Mouse (Mus musculus): Measurements from ENCODE around the gene Ntf5.

Gene Ntf5

GRCm38 (mm10) chr7:45421194-45421593, 7.7 kb downstream of the Ntf5 start:
- in situ Hi-C loops (cut with MboI; ENCODE audit: low pct_unique_long_range_greater_than_20kb in 1 of 2, low sequenced_read_pairs in 2 of 2, unreplicated experiment in 1 of 2): no loop called here

DNA sequence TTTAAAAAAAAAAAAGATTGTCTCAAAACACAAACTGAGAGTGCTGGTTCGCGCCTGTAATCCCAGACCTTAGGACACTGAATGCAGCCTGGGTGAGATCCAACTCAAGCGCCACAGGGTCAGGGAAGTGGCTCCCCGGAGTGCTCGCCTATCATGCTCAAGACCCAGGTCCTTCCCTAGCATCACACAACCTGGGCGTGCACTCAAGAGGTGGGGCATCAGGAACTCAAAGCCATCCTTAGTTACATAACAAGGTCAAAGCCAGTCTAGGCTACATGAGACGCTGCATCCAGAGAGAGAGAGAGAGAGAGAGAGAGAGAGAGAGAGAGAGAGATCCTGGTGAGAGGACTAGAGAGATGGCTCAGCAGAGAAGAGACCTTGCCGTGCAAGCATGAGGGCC, 13.1 kb downstream of the Ntf5 start:
- in situ Hi-C loops (cut with MboI; ENCODE audit: low pct_unique_long_range_greater_than_20kb in 1 of 2, low sequenced_read_pairs in 2 of 2, unreplicated experiment in 1 of 2): no loop called here

DNA sequence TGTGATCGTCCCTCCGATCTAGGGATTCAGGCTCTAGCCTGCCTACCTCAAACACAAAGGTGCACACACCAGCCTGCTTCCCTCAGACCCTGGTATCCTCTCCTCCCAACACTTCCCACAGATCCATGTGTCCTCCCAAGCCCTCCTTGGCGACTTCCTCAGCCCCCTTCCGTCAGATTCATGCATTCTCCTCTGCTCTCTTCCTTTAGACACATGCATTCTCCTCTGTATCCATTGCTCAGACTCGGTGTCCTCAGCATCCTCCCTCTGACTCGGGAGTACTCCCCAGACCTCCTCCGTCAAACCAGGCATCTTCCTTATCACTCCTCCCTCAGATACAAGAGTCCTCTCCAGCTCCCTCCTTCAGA, 20.3 kb downstream of the Ntf5 start:
- in situ Hi-C loops (cut with MboI; ENCODE audit: low pct_unique_long_range_greater_than_20kb in 1 of 2, low sequenced_read_pairs in 2 of 2, unreplicated experiment in 1 of 2): no loop called here

- in situ Hi-C loops (cut with MboI; ENCODE audit: low pct_unique_long_range_greater_than_20kb in 1 of 2, low sequenced_read_pairs in 2 of 2, unreplicated experiment in 1 of 2): no loop called here
Measured at GRCm38 (mm10) chr7:45434203-45435015, 20.9 kb downstream of the Ntf5 start, which contains the start of gene Gys1. Gene Gys1 (plus strand): TSS chr7:45434844.

GRCm38 (mm10) chr7:45435038-45435437, 21.5 kb downstream of the Ntf5 start:
- in situ Hi-C loops (cut with MboI; ENCODE audit: low pct_unique_long_range_greater_than_20kb in 1 of 2, low sequenced_read_pairs in 2 of 2, unreplicated experiment in 1 of 2): no loop called here

GRCm38 (mm10) chr7:45436444-45436843, 22.9 kb downstream of the Ntf5 start:
- in situ Hi-C loops (cut with MboI; ENCODE audit: low pct_unique_long_range_greater_than_20kb in 1 of 2, low sequenced_read_pairs in 2 of 2, unreplicated experiment in 1 of 2): no loop called here

DNA sequence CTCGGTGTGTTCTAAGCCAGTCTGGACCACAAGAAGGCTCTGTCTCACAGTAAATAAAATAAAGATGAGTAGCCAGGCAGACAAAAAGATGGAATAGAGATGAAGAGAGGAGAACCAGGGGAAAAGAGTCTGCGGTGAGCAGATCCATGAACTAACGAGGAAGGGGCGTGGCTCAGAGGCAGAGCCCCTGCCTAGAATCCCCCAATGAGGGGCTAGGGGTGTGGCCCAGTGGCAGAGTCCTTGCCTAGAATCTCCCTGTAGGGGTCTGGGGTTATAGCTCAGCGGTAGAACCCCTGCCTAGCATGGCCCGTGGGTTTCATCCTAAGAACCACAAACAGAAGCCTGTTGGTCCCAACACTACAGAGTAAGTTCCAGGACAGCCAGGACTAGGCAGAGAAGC, 23.6 kb downstream of the Ntf5 start:
- in situ Hi-C loops (cut with MboI; ENCODE audit: low pct_unique_long_range_greater_than_20kb in 1 of 2, low sequenced_read_pairs in 2 of 2, unreplicated experiment in 1 of 2): no loop called here

DNA sequence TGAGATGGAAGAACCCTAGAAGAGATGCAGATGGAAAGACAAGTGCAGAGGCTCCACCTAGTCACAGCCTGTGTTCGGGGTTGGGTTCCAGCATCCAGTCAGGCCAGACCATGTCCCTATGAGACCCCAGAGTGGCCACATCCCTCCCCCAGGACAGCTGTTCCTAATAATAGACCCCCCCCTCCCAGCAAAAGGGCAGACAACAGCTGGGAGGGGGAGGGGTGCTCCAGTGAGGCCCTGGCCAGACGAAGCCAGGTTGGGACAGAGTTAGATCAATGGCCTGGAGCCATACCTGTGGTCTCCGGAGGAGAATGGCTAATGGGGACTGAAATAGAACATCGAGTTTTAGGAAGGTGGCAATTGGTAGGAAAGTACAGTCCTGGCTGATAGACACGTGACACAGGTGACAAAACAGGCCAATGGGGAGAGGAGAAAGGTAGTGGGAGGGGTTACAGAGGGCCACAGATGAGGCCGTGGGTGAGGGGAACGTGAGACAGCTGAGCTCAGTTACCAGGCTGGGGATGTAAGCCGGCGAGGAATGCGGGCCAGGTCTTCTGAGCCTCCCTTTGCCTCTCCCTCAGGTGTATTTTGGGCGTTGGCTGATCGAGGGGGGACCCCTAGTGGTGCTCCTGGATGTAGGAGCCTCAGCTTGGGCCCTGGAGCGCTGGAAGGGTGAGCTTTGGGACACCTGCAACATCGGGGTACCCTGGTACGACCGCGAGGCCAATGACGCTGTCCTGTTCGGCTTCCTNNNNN, 24.2 kb downstream of the Ntf5 start, which contains the start of gene Ruvbl2:
Ruvbl2 (minus strand) TSS at position 576 of the 756 bp plus-strand sequence.
- in situ Hi-C loops (cut with MboI; ENCODE audit: low pct_unique_long_range_greater_than_20kb in 1 of 2, low sequenced_read_pairs in 2 of 2, unreplicated experiment in 1 of 2): no loop called here

DNA sequence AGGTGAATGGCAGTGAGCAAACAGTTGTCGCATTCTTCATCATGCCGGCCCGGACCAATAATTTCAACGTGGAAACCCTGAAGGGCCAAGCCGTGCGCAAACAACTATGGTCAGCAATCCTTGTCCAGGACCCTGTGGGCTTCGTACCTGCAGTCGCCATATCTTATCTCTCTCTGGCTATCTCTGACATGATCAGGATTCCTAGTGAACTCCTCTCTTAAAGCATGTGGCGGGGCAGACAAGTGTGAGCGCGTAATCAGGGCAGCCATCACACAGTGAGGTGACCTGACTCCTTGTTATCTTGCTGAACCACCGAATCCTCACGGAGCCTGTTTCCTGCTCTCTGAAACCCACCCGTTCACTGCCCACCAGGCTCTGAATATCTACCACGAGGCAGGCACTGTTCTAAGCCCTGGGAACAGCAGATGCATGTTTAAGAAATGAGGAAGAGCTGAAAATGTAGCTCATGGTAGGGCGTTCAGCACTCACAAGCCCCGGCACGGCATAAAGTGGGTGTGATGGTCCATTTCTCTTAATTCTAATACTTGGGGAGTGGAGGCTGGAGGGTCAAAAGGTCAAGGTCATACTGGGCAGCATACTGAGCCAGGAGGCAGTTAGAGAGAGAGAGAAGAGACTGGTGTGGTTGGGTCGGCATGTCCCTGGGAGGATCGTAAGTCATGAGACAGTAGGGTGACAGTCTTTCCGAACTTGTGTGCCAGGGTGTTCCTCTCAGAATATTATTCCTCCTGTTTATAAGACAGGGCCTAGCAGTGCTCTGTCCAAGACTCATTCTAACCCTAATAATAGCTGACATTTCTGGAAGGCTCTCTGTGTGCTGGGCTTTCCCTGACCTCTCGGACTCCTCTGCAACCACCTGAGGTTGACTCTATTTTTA, 30.3 kb downstream of the Ntf5 start:
- in situ Hi-C loops (cut with MboI; ENCODE audit: low pct_unique_long_range_greater_than_20kb in 1 of 2, low sequenced_read_pairs in 2 of 2, unreplicated experiment in 1 of 2): no loop called here

GRCm38 (mm10) chr7:45446589-45446988, 33.1 kb downstream of the Ntf5 start:
- in situ Hi-C loops (cut with MboI; ENCODE audit: low pct_unique_long_range_greater_than_20kb in 1 of 2, low sequenced_read_pairs in 2 of 2, unreplicated experiment in 1 of 2): no loop called here

GRCm38 (mm10) chr7:45447325-45447990, 34.0 kb downstream of the Ntf5 start:
- in situ Hi-C loops (cut with MboI; ENCODE audit: low pct_unique_long_range_greater_than_20kb in 1 of 2, low sequenced_read_pairs in 2 of 2, unreplicated experiment in 1 of 2): no loop called here

DNA sequence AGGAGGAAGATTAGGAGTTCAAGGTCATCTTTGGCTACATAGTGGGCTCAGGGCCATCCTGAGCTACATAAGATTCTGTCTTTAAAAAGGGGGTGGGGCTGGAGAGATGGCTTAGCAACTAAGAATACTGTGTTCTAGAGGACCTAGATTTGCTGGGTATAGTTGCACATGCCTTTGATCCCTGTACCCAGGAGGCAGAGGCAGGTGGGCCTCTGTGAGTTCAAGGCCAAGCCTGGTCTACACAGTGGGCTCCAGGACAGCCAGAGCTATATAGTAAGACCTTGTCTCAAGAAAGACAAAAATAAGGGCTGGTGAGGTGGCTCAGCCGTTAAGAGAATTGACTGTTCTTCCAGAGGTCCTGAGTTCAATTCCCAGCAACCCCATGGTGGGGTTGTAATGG, 36.5 kb downstream of the Ntf5 start:
- in situ Hi-C loops (cut with MboI; ENCODE audit: low pct_unique_long_range_greater_than_20kb in 1 of 2, low sequenced_read_pairs in 2 of 2, unreplicated experiment in 1 of 2): no loop called here

GRCm38 (mm10) chr7:45451344-45451982, 38.0 kb downstream of the Ntf5 start:
- in situ Hi-C loops (cut with MboI; ENCODE audit: low pct_unique_long_range_greater_than_20kb in 1 of 2, low sequenced_read_pairs in 2 of 2, unreplicated experiment in 1 of 2): no loop called here

DNA sequence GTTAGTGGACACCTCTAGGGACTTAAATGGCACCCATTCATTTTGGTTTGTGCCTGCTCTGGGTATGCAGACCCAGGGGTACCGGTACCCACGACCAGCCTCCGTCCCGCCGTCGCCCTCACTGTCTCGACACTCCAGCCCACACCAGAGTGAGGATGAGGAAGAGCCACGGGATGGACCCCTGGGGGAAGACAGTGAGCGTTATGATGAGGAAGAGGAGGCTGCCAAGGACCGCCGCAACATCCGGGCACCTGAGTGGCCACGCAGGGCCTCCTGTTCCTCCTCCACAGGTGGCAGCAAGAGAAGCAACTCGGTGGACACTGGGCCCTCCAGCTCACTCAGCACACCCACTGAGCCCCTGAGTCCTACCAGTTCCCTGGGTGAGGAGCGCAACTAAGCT, 41.5 kb downstream of the Ntf5 start:
- in situ Hi-C loops (cut with MboI; ENCODE audit: low pct_unique_long_range_greater_than_20kb in 1 of 2, low sequenced_read_pairs in 2 of 2, unreplicated experiment in 1 of 2): no loop called here

DNA sequence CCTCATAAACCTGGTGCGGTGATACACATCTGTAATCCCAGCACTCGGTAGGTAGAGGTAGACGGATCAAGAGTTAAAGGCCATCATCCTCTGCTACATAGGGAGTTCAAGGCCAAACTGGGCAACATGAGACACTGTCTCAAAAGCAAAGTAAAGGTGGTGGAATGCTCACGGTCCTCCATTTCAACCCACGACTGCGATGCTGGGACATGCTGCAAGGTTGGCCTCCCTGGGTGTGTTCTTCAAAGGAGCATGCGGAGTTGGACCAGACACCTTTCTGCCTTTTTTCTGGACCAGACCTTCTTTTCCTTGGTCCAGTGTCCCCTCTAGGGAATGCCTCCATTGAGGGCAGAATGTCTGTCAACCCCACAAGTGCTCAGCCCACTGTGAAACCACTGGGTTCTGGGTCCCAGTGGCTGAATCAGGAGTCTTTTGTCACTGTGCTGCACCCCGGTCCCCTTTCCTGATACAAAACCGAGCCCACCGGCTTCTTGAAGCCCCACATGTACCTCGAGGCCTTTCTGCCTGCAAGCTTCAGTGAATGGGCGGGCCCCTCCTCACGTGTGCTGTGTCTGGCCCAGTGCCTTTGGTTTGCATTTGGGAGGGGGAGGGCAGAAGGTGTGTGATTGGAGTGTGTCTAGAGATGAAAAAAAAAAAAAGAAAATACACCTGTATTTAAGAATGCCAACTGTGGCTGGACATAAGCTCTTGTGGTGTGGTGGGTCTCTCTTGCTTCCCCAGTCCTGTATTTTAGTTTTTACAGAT, 42.6 kb downstream of the Ntf5 start:
- in situ Hi-C loops (cut with MboI; ENCODE audit: low pct_unique_long_range_greater_than_20kb in 1 of 2, low sequenced_read_pairs in 2 of 2, unreplicated experiment in 1 of 2): no loop called here

DNA sequence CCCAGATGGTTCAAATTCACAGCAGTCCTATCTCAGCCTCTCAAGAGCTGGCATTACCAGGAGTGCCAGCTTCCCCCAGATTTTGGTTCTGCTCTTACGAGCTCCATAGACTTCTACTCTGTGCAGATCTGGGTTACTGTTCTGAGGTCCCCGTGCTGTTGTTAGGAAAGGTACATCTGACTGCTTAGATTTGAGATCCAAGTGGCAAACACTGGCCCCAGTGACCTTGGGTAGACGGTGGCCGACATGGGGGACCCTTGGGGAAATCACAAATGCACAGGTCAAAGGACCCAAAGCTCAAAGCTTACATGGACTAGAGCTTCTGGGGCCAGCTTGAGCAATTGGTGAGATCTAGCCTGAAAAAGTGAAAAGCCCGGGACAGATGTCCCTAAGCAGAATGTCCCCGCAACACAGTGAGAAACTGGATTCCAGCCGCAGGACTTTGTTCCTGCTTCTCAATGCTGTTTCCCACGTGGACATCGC, 43.3 kb downstream of the Ntf5 start:
- in situ Hi-C loops (cut with MboI; ENCODE audit: low pct_unique_long_range_greater_than_20kb in 1 of 2, low sequenced_read_pairs in 2 of 2, unreplicated experiment in 1 of 2): no loop called here

Data from mouse embryonic stem cell (cell line).